Mouse (Mus musculus): ENCODE results near the gene Arhgef3.

Gene Arhgef3

DNA sequence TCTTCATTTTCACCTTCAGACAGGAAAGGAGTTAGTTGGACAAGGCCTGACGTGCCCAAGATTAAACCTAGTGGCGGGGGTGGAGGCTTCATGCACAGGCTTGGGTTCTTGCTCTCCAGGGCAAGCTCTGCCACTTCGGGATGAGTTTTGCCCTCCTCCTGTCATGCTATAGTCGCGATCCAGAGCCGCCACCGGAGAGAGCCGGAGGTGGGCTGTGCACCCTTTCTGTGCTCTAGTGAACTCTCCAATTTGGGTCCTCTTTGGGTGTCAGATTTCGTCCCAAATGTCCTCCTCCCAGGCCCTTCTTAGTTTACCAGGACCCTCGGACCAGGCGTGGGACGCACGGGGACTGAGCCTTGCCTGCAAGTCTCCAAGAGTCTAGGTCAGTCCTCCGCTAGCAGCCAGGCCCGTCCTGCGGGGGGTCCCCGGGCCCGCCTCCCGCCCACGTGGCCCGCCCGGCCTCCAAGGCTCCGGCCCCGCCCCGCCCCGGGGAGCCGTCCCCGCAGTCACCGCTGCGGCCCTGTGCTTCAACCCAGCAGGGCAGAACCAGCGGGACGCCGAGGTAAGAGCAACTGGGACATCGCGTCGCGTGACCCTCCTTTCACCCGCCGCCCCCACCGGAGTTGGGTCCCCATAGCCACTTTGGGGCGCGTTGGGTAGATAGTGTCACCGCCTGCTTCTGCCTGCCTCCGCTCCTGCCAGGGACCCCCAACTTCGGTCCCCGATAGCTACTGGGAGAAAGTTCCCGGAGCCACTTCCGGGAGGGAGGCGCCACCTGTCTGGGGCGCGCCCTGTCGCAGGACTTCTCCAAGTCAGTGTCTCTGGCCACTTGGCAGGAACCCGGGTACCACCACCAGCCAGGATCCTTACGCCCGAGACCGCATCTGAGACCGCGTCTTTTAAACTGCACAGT is at the start of gene Arhgef3:
Gene Arhgef3 (plus strand): TSS at position 538 of the 913 bp plus-strand sequence.
- DNase-seq (ENCODE audit: low spot score), result peak; percentile 61

- peak; percentile 91 for DNase-seq (ENCODE audit: low spot score)
Observed at GRCm38 (mm10) chr14:27066171-27066929, 48.3 kb upstream of the Arhgef3 start.

- DNase-seq (ENCODE audit: low spot score), result peak; percentile 85
Observed at GRCm38 (mm10) chr14:27067866-27068271, 46.8 kb upstream of the Arhgef3 start.

GRCm38 (mm10) chr14:27069434-27070097 is 45.1 kb upstream of the Arhgef3 start:
- no peak for DNase-seq (ENCODE audit: low spot score)

- DNase-seq (ENCODE audit: low spot score), result no peak
Observed at GRCm38 (mm10) chr14:27070128-27070527, 44.6 kb upstream of the Arhgef3 start.

GRCm38 (mm10) chr14:27070758-27071157 is 43.9 kb upstream of the Arhgef3 start:
- no peak for DNase-seq (ENCODE audit: low spot score)

DNA sequence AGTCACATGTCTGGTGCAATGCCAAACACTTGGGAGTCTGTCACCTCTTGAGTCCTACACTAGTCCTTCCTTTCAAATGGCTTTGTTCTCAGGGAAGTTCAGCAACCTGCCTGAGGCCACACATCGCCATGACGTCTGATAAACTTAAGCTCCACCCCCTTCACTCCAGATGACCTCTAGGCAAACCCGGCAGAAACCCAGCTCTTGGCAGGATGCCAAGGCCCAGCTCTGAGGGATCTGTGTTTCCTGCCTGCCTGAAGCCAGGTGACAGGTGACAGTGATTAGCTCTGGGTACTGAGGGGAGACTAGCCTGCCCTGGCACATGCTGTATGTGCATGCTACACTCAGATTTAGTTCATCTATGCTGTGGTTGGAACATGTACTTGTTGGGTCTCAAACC is 42.7 kb upstream of the Arhgef3 start:
- no peak for DNase-seq (ENCODE audit: low spot score)

- no peak for DNase-seq (ENCODE audit: low spot score)
Observed at GRCm38 (mm10) chr14:27075084-27075483, 39.6 kb upstream of the Arhgef3 start.

DNA sequence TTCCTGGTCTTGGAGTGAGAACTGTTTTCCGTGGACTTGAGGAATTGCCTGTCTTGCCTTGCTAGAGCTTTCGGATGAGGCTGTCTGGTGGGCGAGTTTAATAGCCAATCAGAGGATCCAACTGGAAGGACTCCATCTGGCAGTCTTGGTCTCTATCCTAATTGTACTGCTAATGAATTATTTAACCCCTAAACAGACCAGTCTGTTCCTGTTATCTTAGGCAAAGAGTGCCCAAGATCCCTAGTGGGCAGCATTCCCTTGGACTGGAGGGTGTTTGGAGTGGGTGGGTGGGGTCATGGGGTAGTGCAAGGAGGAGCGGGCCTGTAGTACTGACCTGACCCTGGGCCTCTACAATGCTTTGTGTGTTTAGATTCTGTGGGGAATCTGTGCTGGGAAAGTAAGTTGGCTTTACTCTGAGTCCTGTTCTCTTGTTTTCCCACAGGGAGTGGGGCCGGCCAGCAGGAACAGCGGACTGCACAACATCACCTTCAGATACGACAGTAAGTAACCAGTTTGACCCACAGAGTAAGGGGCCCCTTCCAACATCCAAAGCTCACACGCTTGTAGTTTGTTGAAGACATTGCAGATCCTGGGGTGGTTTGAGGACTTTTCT is 38.7 kb upstream of the Arhgef3 start:
- DNase-seq (ENCODE audit: low spot score), result no peak

DNA sequence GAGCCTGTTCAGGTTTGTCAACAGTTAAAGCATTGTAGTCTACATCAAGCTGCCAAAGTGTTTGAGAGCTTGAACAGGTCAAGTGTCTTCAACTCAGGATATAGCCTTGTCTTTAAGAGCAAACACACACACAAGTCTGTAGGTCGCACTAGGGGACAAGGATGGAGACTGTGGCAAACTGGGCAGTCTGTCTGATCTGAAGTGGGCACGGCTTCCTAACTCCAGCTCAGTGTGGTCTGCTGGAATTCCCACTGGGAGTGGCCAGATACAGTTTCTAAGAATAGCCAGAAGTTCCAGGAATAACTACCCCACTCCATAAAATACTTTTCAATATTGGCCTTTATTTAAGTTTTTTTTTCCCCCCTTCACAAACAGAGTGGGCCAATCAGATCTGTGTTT is 38.2 kb upstream of the Arhgef3 start:
- no peak for DNase-seq (ENCODE audit: low spot score)

GRCm38 (mm10) chr14:27081536-27082275 is 33.0 kb upstream of the Arhgef3 start:
- no peak for DNase-seq (ENCODE audit: low spot score)

GRCm38 (mm10) chr14:27085471-27085870 is 29.2 kb upstream of the Arhgef3 start:
- no peak for DNase-seq (ENCODE audit: low spot score)

DNA sequence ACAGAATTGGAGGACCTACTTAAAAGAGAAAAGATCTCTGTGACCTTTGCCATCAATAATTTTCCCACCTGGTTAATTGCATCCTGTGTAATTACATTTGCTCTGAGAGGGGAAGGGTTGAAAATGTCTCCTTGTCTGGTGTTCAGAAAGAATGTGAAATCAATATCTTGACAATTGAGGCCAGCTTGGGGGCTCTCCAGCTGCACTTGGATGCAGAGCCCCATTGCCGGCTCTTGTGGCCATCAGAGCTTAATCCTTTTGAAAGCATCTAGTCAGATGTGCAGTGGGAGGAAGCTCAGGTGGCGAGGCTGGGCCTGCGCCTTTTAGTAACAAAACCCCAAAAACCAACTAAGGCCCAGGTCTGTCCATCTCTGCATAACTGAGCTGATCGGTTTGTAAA is 28.7 kb upstream of the Arhgef3 start:
- DNase-seq (ENCODE audit: low spot score), result no peak

- DNase-seq (ENCODE audit: low spot score), result no peak
Observed at GRCm38 (mm10) chr14:27094247-27094646, 20.5 kb upstream of the Arhgef3 start.

DNA sequence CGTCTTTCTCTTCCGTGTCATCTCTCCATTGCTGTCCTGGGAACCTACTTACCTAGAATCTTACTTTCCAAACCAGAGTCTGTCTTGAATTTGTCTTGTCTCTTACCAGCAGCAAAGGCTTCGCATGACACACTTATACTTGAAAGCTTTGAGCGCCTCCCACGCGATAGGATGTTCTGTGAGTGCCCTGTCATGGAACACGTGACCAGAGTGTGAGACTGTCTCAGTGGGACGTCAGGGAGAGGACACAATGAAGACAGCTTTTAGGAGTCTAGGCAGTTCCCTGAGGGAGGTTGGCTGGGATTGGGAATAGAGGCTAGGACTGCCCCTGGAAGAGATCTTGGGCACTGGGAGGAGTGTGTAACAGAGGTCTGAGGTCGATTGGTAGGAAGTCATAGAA is 18.6 kb upstream of the Arhgef3 start:
- DNase-seq (ENCODE audit: low spot score), result no peak

DNA sequence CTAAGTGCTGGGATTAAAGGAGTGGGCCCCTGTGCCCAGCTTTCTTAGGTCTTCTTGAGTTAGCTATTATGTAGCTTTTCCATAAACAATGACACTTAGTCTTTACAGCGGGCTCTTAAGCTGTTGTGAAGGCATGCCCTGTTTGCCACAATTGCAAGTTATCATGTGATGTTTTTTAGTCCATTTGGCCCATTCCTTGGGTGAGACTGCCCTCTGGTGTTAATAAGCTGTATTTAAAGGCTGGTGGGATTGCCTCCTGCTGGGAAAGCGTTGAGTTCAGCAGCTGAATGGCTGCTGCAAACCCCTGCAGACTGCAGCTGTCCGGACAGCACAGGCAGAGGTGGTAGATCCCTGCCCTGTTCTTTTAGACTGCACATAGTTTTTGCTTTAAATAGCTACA is 17.9 kb upstream of the Arhgef3 start:
- DNase-seq (ENCODE audit: low spot score), result peak; percentile 94

GRCm38 (mm10) chr14:27101735-27102134 is 13.0 kb upstream of the Arhgef3 start:
- DNase-seq (ENCODE audit: low spot score), result no peak

DNA sequence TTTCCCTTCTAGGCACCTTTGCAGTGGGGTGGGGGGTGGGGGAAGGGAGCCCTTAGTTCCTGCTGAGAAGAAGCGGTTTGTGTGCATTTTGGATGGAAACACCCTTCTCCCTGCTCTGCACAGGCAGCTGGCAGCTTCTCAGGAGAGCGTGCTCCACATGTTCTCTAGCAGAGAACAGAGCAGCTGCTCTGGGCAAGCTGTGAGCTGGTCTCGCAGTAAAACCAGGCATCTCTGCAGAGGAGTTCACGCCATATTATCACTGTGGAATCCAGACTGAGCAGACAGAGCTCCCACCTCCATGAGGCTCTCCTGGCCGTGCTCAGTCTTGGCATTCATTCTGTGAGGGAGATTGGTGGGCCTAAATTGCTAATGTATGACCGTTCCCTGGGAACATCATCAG is 12.0 kb upstream of the Arhgef3 start:
- DNase-seq (ENCODE audit: low spot score), result no peak

DNA sequence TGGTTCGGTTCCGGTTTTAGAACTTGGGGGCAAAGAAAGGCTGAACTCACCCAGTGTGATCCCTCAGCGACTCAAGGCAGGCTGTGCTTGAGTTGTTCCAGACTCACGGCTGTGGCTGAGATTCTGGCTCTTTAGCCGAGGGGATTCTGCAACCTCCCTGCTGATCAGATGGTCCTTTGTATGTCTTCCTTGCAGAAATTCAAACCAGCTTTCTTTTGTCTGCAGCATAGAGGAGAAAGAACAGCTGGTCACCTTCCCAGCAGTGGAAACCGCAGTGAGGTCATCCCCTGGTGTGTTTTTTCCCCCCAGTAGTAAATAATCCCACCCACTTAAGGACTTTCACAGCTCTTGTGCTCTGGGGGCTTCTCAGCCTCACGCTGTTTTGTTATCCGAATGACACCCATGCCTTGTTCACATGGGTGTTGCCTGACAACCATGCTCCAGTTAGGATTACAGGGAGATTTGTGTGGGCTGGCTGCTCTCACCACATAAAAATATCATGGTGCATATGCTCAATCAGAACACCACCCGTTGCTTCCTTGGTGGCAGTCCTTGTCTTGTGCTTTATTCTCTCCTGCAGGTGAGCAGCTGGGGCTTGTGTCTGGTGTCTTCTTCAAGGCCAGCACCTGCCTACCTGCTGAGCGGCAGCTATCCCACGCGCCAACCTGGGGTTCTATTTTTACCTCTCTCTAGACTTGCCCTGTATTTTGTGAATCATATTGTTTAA is 8.8 kb upstream of the Arhgef3 start:
- no peak for DNase-seq (ENCODE audit: low spot score)

DNA sequence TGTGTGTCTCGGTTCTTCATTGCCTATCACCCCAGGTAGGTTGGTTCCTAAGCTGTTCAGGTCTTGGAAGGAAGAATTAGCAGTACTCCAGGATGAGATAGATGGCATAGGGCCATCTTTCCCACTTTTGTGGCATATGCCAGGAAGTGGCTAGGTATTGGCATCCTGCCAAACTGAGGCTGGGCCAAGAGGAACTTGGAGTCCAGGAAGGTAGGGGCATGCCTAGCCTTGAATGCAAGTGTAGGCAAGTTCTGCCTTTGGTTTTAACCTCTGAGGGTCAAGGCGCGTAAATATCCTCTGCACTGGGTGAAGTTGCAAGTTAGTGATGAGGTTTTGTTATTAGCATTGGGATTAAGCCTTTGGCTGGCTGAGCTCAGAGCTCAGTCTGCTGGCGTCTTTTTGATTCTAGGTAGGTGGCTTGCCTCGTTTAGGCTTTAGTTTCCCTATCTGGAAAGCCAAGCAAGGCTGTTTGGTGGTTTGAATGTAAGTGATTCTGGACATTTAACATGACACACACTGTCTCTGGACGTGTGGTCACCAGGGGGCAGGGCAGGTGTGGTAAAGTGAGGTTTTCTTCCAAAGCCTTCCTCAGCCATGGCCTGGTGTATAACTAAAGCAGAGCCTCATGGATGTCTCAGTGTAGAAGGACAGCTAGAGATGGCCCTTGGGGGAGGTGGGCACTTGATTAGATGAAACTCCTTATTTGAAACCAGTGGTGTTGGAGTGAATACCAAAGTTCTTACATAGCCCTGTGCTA is 5.8 kb upstream of the Arhgef3 start:
- no peak for DNase-seq (ENCODE audit: low spot score)

Measured in embryo, embryonic 10.5 days (tissue).